Mouse (Mus musculus): ENCODE measurements around the gene Adamts9.
A peak's percentile ranks its signal among the peaks of the same experiment; 100 is the strongest.

The Adamts9 gene

DNA sequence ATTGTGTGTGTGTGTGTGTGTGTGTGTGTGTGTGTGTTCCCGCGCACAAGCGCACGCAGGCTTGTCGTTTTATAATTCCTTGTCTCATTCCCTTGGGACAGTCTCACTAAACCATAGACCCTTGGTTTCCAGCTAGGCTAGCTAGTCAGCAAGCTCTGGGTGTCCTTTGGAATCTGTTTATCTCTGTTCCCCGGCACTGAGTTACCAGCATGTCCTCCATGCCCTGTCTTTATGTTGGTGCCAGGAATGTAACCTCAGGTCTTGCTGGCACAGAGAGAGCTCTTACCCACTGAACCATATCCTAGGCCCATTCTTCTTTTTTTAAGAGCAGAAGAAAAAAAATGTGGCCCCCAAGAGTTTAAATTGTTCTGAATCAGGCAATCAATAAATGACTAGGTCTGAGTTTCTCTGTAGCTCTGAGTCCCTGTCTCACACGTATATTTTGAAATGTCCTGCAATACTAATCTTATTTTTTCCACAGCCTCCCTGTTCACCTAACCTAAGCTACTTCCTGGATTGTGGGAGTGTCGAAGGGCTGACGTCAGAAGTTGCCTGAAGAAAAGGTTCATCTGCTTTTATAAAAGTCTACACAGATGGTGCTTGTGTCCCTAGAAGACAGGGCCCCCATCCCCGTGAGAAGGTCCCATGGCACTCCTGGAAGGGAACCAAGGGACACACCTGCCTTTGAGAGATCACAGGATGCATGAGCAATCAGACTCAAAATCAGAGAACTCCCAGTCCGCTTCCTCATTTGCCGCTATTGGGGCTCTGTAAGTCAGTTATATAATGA is 84.4 kb downstream of the Adamts9 start:
- DNase-seq: no peak

DNA sequence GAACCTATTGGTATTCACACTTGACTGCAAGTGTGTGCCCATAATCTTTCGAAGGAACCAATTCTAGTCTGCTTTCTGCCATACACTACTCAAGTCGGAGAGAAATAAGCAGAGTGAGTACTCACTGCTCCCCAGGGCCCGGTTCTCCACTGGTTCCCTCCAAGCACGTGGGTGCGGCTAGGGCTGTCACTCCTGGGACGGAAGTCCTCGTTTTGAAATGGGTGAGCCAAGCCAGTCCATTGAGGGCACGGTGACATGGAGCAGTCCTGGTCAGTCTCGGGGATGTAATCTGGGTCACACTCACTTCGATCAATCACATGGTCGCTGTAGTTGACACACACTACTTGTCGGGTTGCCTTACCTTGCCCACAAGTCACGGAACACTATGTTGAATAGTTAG is 85.5 kb downstream of the Adamts9 start:
- no peak for DNase-seq

GRCm38 (mm10) chr6:92854873-92855272 is 88.4 kb downstream of the Adamts9 start:
- peak in 1 of 2 experiments; percentile 36 for DNase-seq

DNA sequence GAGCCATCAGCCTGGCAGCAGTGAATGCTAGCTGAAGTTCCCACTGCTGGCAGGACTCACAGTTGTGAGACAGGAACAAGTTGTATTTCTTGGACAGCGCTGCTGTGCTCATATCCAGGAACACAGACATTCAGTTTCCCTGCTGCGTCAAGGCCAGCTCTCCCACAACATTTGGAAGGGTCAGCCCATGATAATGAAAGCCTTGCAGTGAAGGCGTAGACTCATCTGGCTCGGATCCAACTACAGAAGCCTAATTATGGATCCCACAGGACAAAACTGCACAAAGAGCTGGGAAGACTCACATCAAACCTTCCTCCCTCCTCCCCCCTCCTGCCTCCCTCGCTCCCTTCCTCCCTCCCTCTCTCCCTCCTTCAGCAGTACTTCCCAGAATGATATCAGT is 93.0 kb downstream of the Adamts9 start:
- peak; percentile 51 to 75 for DNase-seq

DNA sequence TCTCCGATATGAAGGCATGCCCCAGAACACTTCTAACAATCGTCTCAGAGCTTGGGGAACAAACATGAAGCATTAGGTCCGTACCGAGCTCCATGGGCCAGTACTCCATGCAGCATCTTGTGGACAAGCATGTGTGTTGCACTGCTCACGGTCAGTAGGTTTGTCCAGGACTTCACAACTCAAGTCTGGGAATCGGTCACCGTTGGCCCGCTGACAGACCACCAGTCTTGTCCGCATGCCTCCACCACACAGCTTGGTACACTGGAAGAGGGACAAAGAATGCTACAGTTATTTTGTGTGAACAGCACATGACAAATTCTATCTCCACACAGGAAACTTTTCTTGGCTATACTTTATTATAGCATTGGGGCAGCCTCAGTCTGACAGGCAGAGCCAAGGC is 94.1 kb downstream of the Adamts9 start:
- DNase-seq: no peak

DNA sequence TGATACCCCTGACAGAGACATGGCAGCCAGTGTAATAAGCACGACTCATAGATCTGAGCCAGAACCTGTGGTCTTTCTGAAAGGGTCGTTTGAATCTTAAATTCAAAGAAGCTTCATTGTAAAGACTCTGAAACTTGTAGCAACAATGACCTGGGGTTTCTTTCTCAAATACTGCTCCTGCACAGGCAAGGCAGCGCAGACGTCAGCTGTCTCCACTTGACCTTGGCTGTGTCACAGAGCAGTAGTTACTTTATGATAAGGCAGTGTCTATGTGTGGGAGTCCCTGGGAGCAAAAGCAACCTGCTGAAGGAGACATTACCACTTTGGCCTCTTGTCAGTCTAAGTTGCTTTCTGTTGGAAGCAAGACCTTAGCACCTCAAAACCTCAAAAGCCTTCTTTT is 96.7 kb downstream of the Adamts9 start:
- DNase-seq: no peak

DNA sequence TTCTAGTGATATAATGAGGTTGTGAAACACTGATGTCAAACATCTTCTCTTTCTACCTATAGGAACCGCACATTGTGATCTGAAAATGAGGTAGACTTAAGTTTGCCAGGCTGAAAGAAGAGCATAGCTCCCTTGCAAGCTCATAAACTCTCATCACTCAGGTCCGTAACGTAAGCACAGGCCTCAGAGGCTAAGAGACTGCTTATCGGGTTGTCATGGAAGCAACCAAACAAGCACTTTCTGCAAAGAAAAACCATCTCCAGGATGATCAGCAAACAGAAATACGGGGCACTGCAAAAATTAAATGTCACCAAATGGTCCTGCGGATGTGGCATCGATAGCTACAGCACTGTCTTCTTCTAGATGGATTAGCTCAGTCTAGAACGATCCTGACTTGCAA is 97.4 kb downstream of the Adamts9 start:
- no peak for DNase-seq

DNA sequence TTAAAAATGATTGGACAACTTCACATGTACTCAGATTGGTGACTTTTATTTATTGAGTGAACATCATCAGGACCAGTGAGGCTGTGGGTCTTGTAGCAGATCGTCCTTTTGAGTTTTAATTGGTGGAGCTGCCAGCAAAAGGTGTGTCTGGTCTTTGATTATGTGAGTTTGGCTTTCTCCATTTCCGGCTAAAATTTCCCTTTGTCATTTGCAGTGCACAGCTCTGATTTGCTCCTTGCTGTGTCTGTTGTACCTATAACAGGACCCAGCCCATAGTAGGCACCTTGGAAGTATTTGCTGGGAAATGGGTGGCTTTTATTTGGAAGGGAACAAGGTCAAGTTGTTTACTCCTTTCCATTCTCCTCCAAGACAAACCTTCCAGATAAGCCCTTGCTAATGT is 99.8 kb downstream of the Adamts9 start:
- no peak for DNase-seq

- no peak for DNase-seq
Observed at GRCm38 (mm10) chr6:92842000-92842399, 101.3 kb downstream of the Adamts9 start.

GRCm38 (mm10) chr6:92831106-92831505 is 112.2 kb downstream of the Adamts9 start:
- DNase-seq: no peak

DNA sequence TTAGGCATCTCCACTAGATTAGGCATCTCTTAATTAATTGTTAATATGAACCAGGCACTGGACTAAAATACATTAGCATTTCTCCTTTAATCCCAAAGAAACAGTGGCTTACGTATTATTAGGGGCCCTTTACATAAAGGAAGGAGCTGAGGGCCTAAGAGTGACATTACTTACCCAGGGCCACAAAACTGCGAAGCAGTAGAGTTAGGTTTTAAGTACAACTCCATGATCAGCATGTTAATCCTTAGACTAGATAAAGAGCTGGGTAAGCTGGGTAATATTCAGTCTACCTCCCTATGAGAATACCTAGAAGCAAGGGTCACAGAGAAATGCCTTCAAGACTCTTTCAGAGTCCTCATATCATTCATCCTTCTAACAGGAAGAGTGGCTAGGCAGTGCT is 114.1 kb downstream of the Adamts9 start:
- DNase-seq: no peak

DNA sequence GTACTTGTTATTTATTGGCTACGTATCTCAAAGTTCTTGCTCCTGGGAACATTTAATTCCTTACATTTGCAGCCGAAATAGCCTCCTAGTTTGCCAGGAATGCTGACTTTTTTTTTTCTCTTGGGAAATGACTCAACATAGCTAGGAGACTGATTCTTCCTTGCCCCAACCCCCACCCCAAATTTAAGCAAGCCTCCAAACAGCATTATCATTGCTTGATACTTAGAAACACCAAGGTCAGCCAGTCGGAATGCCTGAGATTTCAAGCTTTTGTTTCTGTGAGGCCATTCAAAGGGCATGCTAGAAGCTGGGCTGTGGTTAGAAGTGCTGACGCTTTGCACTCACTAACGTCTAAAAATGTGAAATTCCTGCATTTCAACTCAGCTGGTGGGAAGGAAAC is 115.9 kb downstream of the Adamts9 start:
- no peak for DNase-seq

- no peak for DNase-seq
Observed at GRCm38 (mm10) chr6:92826561-92826960, 116.7 kb downstream of the Adamts9 start.

DNA sequence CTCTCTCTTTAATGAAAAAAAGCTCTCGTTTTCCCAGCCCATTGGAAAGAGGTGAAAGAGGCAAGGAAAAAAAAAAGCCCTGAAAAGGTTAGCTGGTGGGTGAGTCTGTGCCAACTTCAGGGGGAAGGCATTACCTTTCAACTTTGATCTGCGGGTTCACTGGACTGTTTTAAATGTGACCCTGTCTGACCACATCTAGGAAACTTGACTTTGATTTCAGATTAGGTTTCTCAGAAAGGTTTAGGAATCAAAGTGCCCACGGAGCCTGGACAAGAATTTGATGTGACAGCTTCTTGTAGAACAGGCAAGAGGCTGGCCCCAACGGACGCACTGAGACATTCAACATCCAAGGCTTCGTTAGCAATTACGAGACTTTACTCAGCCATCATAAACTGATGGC is 119.3 kb downstream of the Adamts9 start:
- DNase-seq: no peak

DNA sequence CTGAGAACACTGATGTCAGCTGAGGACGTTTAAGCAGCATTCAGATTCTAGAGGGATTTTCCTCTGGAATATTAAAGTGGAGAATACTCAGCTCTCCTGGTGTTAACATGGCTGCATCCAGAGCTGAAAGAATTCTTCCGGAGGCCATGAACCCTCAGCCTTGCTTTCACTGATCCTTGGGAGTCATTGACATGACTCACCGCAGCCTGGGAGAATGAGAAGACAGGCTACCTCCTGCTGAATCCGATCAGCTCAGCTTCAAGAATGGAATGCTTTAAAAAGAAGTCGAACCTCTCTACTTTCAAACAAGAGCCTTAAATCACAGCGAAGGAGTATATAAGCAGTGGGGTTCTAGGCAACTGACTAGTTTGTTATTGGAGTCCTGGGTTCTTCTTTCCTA is 121.3 kb downstream of the Adamts9 start:
- DNase-seq: no peak

DNA sequence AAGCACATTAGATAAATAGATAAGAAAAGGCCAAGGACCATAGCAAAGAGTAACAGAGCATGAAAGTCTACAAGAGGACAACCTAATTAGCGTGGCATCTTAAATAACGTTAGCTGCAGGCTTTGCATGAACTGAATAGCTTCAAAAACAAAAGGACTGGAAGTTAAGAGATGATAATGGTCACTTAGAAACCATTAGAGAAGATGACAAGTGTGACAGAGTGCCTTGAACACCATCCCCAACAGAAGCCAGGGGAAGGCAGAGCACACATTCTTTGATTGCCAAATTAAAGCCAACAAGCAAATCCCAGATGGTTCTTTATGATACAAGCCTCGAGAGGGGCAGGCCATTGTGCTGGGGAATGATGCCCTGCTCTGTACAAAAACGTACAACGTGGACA is 121.7 kb downstream of the Adamts9 start:
- no peak for DNase-seq

- DNase-seq: no peak
Observed at GRCm38 (mm10) chr6:92817661-92818060, 125.6 kb downstream of the Adamts9 start.

- peak; percentile 25 to 50 for DNase-seq
Observed at GRCm38 (mm10) chr6:92816311-92816751, 127.0 kb downstream of the Adamts9 start, which contains the start of gene A730049H05Rik. TSS of gene A730049H05Rik (plus strand) at chr6:92816478.

- DNase-seq: peak; percentile 7 to 40
Observed at GRCm38 (mm10) chr6:92812702-92813370, 130.5 kb downstream of the Adamts9 start.

- DNase-seq: no peak
Observed at GRCm38 (mm10) chr6:92811566-92811965, 131.7 kb downstream of the Adamts9 start.

DNA sequence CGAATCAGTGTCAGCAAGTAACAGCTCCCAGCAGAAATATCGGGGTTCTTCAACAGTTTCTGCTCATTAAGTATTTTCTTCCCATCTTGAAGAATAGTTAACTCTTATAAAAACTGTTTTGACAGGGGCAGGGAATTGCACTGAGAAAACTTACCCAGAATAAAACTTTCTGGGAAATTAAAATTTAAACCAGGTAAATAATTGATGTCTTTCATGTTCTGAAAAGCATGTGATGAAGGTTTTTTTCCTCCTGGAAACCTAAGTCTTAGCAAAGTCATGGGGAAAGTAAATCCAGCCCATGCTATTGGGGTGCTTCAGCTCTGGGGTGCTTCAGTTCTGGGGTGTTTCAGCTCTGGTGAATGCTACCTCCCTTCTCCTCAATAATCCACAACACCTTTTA is 132.7 kb downstream of the Adamts9 start:
- no peak for DNase-seq

- DNase-seq: no peak
Observed at GRCm38 (mm10) chr6:92809818-92810217, 133.5 kb downstream of the Adamts9 start.

DNA sequence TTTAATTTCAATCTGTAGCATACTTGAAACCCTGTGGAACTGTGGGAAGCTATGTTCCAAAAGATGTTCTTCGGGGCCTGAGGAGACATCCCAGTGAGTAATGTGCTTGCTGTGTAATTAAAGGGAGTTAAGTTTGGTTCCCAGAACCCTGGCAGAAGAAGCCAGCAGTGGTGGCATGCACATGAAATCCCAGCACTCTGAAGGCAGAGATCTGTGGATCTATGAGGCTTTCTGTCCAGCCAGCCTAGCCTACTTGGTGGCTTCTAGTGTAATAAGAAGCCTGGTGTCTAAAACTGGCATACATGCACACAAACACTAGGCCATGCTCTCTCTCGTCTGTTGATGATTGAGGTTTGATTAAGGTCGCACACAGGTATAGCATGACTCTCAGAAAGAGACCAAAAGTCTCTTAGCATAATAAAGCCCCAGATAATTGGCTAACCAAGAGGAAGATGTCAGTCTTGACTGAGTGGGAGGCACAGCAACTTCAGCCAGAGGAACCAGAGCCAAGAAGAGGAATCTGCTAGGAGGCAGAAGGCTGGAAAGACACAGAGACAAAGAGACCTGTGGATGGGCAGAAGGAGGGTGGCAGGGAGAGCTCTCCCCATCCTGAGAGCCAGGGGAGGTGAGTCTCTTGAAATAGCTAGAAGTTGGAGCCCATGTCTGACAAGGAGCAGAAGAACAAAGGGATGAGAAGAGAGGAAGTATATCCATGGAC is 138.9 kb downstream of the Adamts9 start:
- DNase-seq: no peak

DNA sequence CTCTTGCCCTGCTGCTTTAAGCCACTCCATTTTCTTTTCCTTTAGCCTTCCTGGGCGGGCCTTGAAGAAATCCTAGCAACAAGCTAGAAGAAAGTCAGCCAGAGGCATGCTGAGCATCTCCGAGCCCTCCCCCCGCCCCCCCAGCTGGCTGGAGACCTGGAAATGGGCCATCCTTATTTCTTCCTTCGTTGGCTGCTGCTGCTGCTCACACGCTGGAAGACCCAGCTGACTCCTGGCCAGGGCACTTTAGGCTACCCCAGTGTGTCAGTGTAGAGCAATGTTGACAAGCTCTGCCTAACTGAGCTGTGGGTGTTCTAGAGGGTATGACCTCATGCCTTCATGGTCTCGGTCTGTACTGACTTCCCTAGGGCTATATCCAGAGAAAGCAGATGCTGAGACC is 140.1 kb downstream of the Adamts9 start:
- DNase-seq: peak; percentile 50 to 80
